Mouse (Mus musculus): ENCODE results near the gene Ints4.

DNA sequence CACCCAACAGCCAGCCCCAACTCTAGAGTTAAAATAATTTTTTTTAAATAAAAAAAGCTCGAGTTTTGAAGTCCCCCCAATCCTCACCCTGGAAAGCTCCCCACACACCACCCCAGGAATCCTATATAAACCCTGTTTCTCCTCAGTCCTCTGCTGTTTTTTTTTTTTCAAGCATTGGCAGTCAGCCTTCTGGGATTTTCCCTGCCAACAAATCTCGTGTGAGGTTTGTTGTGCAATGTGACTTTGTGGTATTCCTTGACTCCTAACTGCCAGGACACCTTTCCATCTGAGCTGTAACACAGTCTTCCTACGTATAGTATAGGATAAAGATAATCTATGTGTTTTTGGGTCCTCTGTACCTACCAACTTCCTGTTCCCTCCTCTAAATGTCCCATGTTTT lies 1.4 kb upstream of the Ints4 start:
- TF ChIP-seq MAFK (IDR thresholded peaks at IDR 0.05; ENCODE audit: insufficient read depth, low read depth, low read length): no peak
- no peak for TF ChIP-seq HCFC1 (IDR thresholded peaks at IDR 0.05; ENCODE audit: borderline replicate concordance, insufficient read depth, low read length)
- TF ChIP-seq ZC3H11A (IDR thresholded peaks at IDR 0.05; ENCODE audit: borderline replicate concordance, low read depth, low read length): no peak
- TF ChIP-seq ZNF384 (IDR thresholded peaks at IDR 0.05; ENCODE audit: low read depth, low read length): no peak
